Mouse (Mus musculus): ENCODE measurements around the gene Fahd1. TPM values are rescaled to one million over a fixed set of nuclear protein-coding genes. Genes with fewer than 3 reads are reported as not detected.

Fahd1 gene
- polyA plus RNA-seq, 1 experiment from 2014 or later = 21.7 TPM

DNA sequence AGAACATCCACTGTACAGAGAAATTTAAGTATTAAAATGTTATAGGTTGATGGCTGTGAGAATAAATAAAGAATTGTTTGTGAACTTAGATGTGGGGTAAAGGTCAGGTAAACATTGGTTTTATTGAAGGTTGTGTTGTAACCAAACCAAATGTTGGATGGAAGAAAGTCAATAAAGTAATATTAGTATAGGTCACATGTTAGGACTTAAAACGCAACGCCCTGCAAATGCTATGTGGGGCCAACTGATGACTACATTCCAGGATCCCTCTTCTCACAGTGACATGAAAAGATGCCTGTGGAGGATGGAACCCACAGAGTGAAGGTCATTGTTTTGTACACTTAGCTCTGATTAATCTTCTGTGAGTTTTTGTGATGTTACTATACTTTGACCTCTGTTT lies 30.7 kb downstream of the Fahd1 start:
- no peaks in the 10 kb centered on the region for H3K4me1 ChIP-seq (ENCODE audit: control insufficient read depth, insufficient read depth, low read length)
- H3K27ac ChIP-seq (replicated peaks; ENCODE audit: low read depth, low read length) = no peak overlapping the region
- WGBS = 63% methylated on average over 2 of the region's 2 CpGs
- ATAC-seq (replicated peaks; ENCODE audit: insufficient number of reproducible peaks, low FRiP score, low TSS enrichment, low read depth) (no peak), DNase-seq (ENCODE audit: low spot score) (no peak)
- no peak overlapping the region for H3K4me3 ChIP-seq (ENCODE audit: low read depth, low read length)
- no peaks in the 10 kb centered on the region for H3K27me3 ChIP-seq (ENCODE audit: control insufficient read depth, insufficient read depth, low read length)
- no peaks in the 10 kb centered on the region for H3K9me3 ChIP-seq (replicated peaks; ENCODE audit: control insufficient read depth, low read length)
- no peaks in the 10 kb centered on the region for H3K36me3 ChIP-seq (replicated peaks; ENCODE audit: control insufficient read depth, insufficient read depth, low read depth, low read length)
- H3K4me2 ChIP-seq (ENCODE audit: low read depth, low read length) = no peak overlapping the region
- H3K9ac ChIP-seq (replicated peaks; ENCODE audit: low read length) = no peak overlapping the region

DNA sequence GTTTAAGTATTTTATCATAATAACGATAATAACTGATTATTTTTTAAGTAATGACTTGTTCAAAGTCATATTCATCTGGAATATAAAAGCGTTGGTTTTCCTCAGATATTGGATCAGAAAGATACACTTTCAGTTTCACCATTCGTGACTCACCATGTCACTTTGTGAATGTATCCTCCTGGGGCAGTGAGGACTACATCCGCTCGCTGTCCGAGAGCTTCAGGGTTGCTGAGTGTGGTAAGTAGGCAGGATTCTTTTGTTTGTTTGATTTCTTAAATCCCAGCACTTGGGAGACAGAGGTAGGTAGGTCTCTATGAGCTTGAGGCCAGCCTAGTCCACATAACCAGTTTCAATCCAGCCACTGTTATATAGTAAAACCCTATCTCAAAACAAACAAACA lies 32.0 kb downstream of the Fahd1 start:
- H3K36me3 ChIP-seq (replicated peaks; ENCODE audit: control insufficient read depth, insufficient read depth, low read depth, low read length) = no peaks in the 10 kb centered on the region
- H3K27ac ChIP-seq (replicated peaks; ENCODE audit: low read depth, low read length) = no peak overlapping the region
- H3K4me1 ChIP-seq (ENCODE audit: control insufficient read depth, insufficient read depth, low read length) = no peaks in the 10 kb centered on the region
- H3K4me2 ChIP-seq (ENCODE audit: low read depth, low read length) = no peak overlapping the region
- H3K4me3 ChIP-seq (ENCODE audit: low read depth, low read length) = no peak overlapping the region
- no peak overlapping the region for H3K9ac ChIP-seq (replicated peaks; ENCODE audit: low read length)
- WGBS = 47% methylated on average over 6 of the region's 6 CpGs
- ATAC-seq (replicated peaks; ENCODE audit: insufficient number of reproducible peaks, low FRiP score, low TSS enrichment, low read depth) = no peak
- DNase-seq (ENCODE audit: low spot score) = no peak
- H3K27me3 ChIP-seq (ENCODE audit: control insufficient read depth, insufficient read depth, low read length) = no peaks in the 10 kb centered on the region
- no peaks in the 10 kb centered on the region for H3K9me3 ChIP-seq (replicated peaks; ENCODE audit: control insufficient read depth, low read length)

DNA sequence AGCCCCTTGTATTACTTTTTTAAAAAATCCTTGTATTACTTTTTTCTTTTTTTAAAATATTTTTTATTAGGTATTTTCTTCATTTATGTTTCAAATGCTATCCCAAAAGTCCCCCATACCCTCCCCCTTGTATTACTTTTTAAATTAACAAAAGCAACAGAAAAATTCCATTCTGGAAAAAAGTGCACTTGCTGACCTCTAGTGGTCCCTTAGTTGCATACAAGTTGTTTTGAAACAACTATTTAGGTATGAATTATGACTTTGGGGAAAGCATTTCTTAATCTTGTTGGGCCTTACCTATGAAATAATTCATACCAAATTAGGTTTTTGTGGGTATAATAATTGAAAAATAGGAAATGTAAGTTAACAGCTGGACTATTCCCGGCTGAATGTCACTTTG lies 32.7 kb downstream of the Fahd1 start:
- H3K9me3 ChIP-seq (replicated peaks; ENCODE audit: control insufficient read depth, low read length) = no peaks in the 10 kb centered on the region
- no peak overlapping the region for H3K4me2 ChIP-seq (ENCODE audit: low read depth, low read length)
- no peak for ATAC-seq (replicated peaks; ENCODE audit: insufficient number of reproducible peaks, low FRiP score, low TSS enrichment, low read depth)
- no peaks in the 10 kb centered on the region for H3K36me3 ChIP-seq (replicated peaks; ENCODE audit: control insufficient read depth, insufficient read depth, low read depth, low read length)
- H3K27ac ChIP-seq (replicated peaks; ENCODE audit: low read depth, low read length) = no peak overlapping the region
- H3K27me3 ChIP-seq (ENCODE audit: control insufficient read depth, insufficient read depth, low read length) = no peaks in the 10 kb centered on the region
- no peak overlapping the region for H3K9ac ChIP-seq (replicated peaks; ENCODE audit: low read length)
- H3K4me1 ChIP-seq (ENCODE audit: control insufficient read depth, insufficient read depth, low read length) = no peaks in the 10 kb centered on the region
- 33% methylated on average over 1 of the region's 1 CpGs for WGBS
- DNase-seq (ENCODE audit: low spot score) = peak; percentile 59
- no peak overlapping the region for H3K4me3 ChIP-seq (ENCODE audit: low read depth, low read length)

DNA sequence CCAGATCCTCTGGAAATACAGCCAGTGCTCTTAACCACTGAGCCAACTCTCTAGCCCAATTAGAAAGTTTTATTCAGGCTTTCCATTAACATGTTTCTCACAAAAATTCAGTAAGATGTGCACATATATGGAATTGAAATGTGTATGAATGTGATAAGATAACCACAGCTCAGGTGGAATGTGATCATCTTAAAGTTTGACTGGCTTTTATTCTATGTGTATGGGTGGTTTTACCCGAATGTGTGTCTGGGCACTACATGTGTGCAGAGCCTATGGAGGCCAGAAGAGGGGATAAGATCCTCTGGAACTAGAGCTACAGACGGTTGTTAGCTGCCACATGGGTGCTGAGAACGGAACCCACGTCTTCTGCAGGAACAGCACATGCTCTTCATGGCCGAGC lies 34.9 kb downstream of the Fahd1 start:
- no peak for DNase-seq (ENCODE audit: low spot score)
- Histone ChIP-seq H3K27ac (replicated peaks; ENCODE audit: low read depth, low read length) (no peak overlapping the region), H3K27me3 (ENCODE audit: control insufficient read depth, insufficient read depth, low read length) (no peaks in the 10 kb centered on the region), H3K9me3 (replicated peaks; ENCODE audit: control insufficient read depth, low read length) (no peaks in the 10 kb centered on the region), H3K4me2 (ENCODE audit: low read depth, low read length) (no peak overlapping the region), H3K4me1 (ENCODE audit: control insufficient read depth, insufficient read depth, low read length) (no peaks in the 10 kb centered on the region), H3K4me3 (ENCODE audit: low read depth, low read length) (no peak overlapping the region), H3K36me3 (replicated peaks; ENCODE audit: control insufficient read depth, insufficient read depth, low read depth, low read length) (no peaks in the 10 kb centered on the region), H3K9ac (replicated peaks; ENCODE audit: low read length) (no peak overlapping the region)
- 79% methylated on average over 5 of the region's 5 CpGs for WGBS
- ATAC-seq (replicated peaks; ENCODE audit: insufficient number of reproducible peaks, low FRiP score, low TSS enrichment, low read depth) = no peak

DNA sequence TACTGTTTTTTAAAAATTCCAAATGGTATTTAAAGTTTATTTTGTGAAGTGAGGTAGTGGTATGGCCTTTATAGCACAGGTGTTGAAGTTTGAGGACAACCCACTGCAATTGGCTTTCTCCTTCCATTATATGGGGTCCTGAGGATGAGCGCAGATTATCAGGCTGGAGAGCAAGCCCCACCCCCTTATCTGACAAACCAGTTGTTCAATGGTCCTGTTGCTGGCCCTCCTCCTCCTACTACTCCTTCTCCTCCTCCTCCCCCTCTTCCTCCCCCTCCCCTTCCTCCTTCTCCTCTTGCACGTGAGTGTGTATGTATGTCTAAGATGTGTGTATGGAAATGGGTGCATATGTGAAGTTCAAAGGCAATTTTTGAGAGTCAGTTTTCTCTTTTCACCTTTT lies 37.9 kb downstream of the Fahd1 start:
- Histone ChIP-seq H3K36me3 (replicated peaks; ENCODE audit: control insufficient read depth, insufficient read depth, low read depth, low read length) (no peaks in the 10 kb centered on the region), H3K9me3 (replicated peaks; ENCODE audit: control insufficient read depth, low read length) (no peaks in the 10 kb centered on the region), H3K27ac (replicated peaks; ENCODE audit: low read depth, low read length) (no peak overlapping the region), H3K4me2 (ENCODE audit: low read depth, low read length) (no peak overlapping the region), H3K4me3 (ENCODE audit: low read depth, low read length) (no peak overlapping the region), H3K4me1 (ENCODE audit: control insufficient read depth, insufficient read depth, low read length) (no peaks in the 10 kb centered on the region), H3K9ac (replicated peaks; ENCODE audit: low read length) (no peak overlapping the region), H3K27me3 (ENCODE audit: control insufficient read depth, insufficient read depth, low read length) (no peaks in the 10 kb centered on the region)
- 35% methylated on average over 2 of the region's 2 CpGs for WGBS
- ATAC-seq (replicated peaks; ENCODE audit: insufficient number of reproducible peaks, low FRiP score, low TSS enrichment, low read depth) (no peak), DNase-seq (ENCODE audit: low spot score) (no peak)

DNA sequence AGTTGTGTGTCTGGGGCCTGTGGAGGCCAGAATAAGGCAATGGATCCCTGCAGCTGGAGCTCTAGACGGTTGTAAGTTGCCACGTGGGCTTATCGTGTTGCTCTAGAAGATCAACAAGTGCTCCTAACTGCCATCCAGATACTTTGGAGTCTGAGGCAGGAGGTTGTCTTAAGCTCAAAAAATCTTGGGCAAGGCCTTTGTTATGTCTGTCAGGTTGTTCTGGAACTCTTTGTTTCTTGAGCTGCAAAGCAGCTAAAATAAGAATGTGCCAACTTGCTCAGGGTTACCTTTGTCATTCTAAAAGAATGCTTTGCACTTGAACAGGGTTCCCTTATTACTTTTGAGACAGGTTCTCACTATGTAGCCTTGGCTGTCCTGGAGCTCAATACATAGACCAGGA lies 39.0 kb downstream of the Fahd1 start:
- ATAC-seq (replicated peaks; ENCODE audit: insufficient number of reproducible peaks, low FRiP score, low TSS enrichment, low read depth) = no peak
- no peak overlapping the region for H3K9ac ChIP-seq (replicated peaks; ENCODE audit: low read length)
- H3K27me3 ChIP-seq (ENCODE audit: control insufficient read depth, insufficient read depth, low read length) = no peaks in the 10 kb centered on the region
- H3K4me1 ChIP-seq (ENCODE audit: control insufficient read depth, insufficient read depth, low read length) = no peaks in the 10 kb centered on the region
- H3K36me3 ChIP-seq (replicated peaks; ENCODE audit: control insufficient read depth, insufficient read depth, low read depth, low read length) = no peaks in the 10 kb centered on the region
- H3K4me2 ChIP-seq (ENCODE audit: low read depth, low read length) = no peak overlapping the region
- no peaks in the 10 kb centered on the region for H3K9me3 ChIP-seq (replicated peaks; ENCODE audit: control insufficient read depth, low read length)
- no peak overlapping the region for H3K4me3 ChIP-seq (ENCODE audit: low read depth, low read length)
- no peak overlapping the region for H3K27ac ChIP-seq (replicated peaks; ENCODE audit: low read depth, low read length)
- 84% methylated on average over 3 of the region's 3 CpGs for WGBS
- no peak for DNase-seq (ENCODE audit: low spot score)

DNA sequence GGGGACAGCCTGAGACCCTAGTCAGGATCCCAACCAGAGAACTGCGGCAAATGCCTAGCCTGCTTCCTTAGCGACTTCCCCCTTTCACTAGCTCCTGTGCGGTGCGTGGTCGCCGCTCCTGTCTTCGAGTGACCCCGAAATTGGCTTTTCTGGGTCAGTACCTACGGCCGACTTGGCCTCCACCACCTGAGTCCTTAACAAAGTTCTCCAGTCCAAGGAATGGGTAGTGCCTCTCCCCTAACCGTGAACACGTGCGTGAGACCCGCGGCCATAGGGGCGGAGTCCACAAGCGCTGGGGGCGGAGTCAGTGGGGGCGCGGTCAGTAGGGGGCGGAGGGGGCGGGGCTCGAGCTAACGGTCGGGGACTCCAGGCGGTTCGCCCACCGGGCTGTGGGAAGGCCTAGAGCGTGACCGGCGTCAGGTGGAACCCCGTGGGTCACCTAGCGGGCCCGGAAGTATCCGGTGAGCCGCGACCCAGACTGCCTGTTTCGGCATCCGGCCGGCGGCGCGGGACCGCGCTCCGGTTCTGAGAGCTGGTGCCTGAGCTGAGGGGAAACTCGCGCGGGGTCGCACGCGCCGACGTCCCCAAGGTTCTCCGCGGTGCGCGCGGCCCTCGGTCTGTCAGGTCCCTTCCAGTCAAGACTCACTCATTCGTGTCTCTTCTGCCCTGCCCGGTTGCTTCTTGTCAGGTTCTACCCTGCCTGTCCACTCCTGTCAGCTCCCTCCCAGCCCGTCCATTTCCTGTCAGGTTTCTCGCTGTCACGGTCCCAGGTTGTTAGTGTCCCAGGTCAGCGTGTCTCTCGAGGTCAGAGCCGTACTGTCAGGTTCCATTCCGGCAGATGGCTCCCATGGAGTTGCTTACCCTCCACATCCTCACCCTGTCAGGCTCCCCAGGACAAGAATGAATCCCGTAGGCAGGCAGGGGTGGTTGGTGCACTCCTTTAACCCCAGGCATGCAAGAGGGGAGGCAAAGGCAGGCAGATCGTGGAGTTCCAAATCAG lies 45.9 kb downstream of the Fahd1 start, which contains the start of gene Meiob:
Gene Meiob, plus strand, starts transcription at position 338 of the 1,000 bp plus-strand sequence.
- ATAC-seq (replicated peaks; ENCODE audit: insufficient number of reproducible peaks, low FRiP score, low TSS enrichment, low read depth) (peak; percentile 80), DNase-seq (ENCODE audit: low spot score) (peak; percentile 90)
- Histone ChIP-seq H3K9ac (replicated peaks; ENCODE audit: low read length) (peak within 1 kb of the TSS; percentile 50), H3K9me3 (replicated peaks; ENCODE audit: control insufficient read depth, low read length) (no peaks in the 10 kb centered on the region), H3K27ac (replicated peaks; ENCODE audit: low read depth, low read length) (no peak within 1 kb of the TSS), H3K4me3 (ENCODE audit: low read depth, low read length) (peak within 1 kb of the TSS; percentile 47), H3K4me2 (ENCODE audit: low read depth, low read length) (peak within 1 kb of the TSS; percentile 71), H3K4me1 (ENCODE audit: control insufficient read depth, insufficient read depth, low read length) (no peaks in the 10 kb centered on the region), H3K36me3 (replicated peaks; ENCODE audit: control insufficient read depth, insufficient read depth, low read depth, low read length) (no peaks in the 10 kb centered on the region), H3K27me3 (ENCODE audit: control insufficient read depth, insufficient read depth, low read length) (peaks cover 11% of the 10 kb centered on the region)
- under 1% methylated on average over 67 of the region's 71 CpGs for WGBS

DNA sequence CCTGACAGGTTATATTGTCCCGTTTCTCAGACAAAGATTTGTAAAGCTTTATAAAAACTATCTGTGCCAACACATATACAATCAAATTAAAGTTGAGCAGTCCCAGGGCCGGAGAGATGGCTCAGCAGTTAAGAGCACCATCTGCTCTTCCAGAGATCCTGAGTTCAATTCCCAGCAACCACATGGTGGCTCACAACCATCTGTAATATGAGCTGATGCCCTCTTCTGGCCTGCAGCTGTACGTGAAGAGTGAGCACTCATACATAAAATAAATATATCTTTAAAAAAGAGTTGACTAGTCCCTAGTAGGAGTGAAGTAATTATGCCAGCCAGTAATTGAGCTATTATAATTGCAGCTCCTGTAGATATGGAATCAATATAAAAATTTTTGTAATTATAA lies 49.6 kb downstream of the Fahd1 start:
- H3K9me3 ChIP-seq (replicated peaks; ENCODE audit: control insufficient read depth, low read length) = no peaks in the 10 kb centered on the region

More for the DNA sequence above, 49.6 kb downstream of the Fahd1 start:
- DNase-seq (ENCODE audit: low spot score) = no peak
- no peak for ATAC-seq (replicated peaks; ENCODE audit: insufficient number of reproducible peaks, low FRiP score, low TSS enrichment, low read depth)
- Histone ChIP-seq H3K4me3 (ENCODE audit: low read depth, low read length) (no peak overlapping the region), H3K27ac (replicated peaks; ENCODE audit: low read depth, low read length) (no peak overlapping the region), H3K4me1 (ENCODE audit: control insufficient read depth, insufficient read depth, low read length) (no peaks in the 10 kb centered on the region), H3K27me3 (ENCODE audit: control insufficient read depth, insufficient read depth, low read length) (peaks cover 8% of the 10 kb centered on the region; the same call in 1 of the 2 replicates), H3K9ac (replicated peaks; ENCODE audit: low read length) (no peak overlapping the region), H3K4me2 (ENCODE audit: low read depth, low read length) (no peak overlapping the region), H3K36me3 (replicated peaks; ENCODE audit: control insufficient read depth, insufficient read depth, low read depth, low read length) (no peaks in the 10 kb centered on the region)
- 52% methylated on average over 3 of the region's 3 CpGs for WGBS

Measured in embryonic facial prominence, embryonic 11.5 days (tissue).